Mouse (Mus musculus) intestine, embryonic 16.5 days (tissue): ENCODE measurements around the gene Rrnad1. TPM values are rescaled to one million over a fixed set of nuclear protein-coding genes. Genes with fewer than 3 reads are reported as not detected.
"Not testable (repeated sequence)": the region's sequence is repeated elsewhere in the genome, so short reads cannot be mapped to it uniquely, and the experiment has no call there.

Experiments
- ATAC-seq: fragments of 200-750 bp; cut with Nextera tagmentation; 2 replicates; pipeline ENCODE4 v1.8.0; 2017; ENCODE audit warnings: moderate TSS enrichment, moderate library complexity
- H3K27ac ChIP-seq: fragments of 300-500 bp; sonication (generic); 2 replicates; pipeline ENCODE4 v1.5.1; 2014; ENCODE audit warnings: mild to moderate bottlenecking, low read length
- H3K27me3 ChIP-seq: fragments of 300-500 bp; sonication (generic); replicated peaks from 2 replicates; pipeline ENCODE4 v1.6.1; 2014; ENCODE audit warnings: low read length, control low read depth, mixed read lengths; ENCODE audit not compliant: control insufficient read depth, insufficient read depth
- H3K36me3 ChIP-seq: fragments of 300-500 bp; sonication (generic); 2 replicates; pipeline ENCODE4 v1.6.1; 2014; ENCODE audit warnings: low read length, control low read depth; ENCODE audit not compliant: control insufficient read depth, insufficient read depth
- H3K4me1 ChIP-seq: fragments of 300-500 bp; sonication (generic); 2 replicates; pipeline ENCODE4 v1.6.1; 2014; ENCODE audit warnings: low read length, control low read depth, mixed read lengths; ENCODE audit not compliant: control insufficient read depth, insufficient read depth
- H3K4me2 ChIP-seq: fragments of 300-500 bp; sonication (generic); 2 replicates; pipeline ENCODE4 v1.6.1; 2014; ENCODE audit warnings: low read depth, low read length, control low read depth
- H3K4me3 ChIP-seq: fragments of 300-500 bp; sonication (generic); 2 replicates; pipeline ENCODE4 v1.5.1; 2014; ENCODE audit warnings: mild to moderate bottlenecking, low read length
- H3K9ac ChIP-seq: fragments of 300-500 bp; sonication (generic); 2 replicates; pipeline ENCODE4 v1.6.1; 2014; ENCODE audit warnings: low read depth, low read length
- H3K9me3 ChIP-seq: fragments of 300-500 bp; sonication (generic); 2 replicates; pipeline ENCODE4 v1.6.1; 2016; ENCODE audit warnings: low read length, control low read depth; ENCODE audit not compliant: control insufficient read depth
- WGBS: fragments of 180-500 bp; shearing (Covaris S2); extraction: QIAGEN DNeasy Blood & Tissue Kit; methylation state at CpG from one replicate; pipeline ENCODE4 v1.1.7; 2014; 5-methylcytosine and 5-hydroxymethylcytosine counted together
- polyA plus RNA-seq: library from polyadenylated mRNA; unstranded; fragments of >200 nt; fragmentation: Nextera tagmentation; extraction: Ambion mirVana; gene quantifications from 2 replicates; pipeline ENCODE4 v1.2.1, GENCODE M21; 2015

Rrnad1 gene
- polyA plus RNA-seq, 1 experiment from 2014 or later: 14.2 TPM

DNA sequence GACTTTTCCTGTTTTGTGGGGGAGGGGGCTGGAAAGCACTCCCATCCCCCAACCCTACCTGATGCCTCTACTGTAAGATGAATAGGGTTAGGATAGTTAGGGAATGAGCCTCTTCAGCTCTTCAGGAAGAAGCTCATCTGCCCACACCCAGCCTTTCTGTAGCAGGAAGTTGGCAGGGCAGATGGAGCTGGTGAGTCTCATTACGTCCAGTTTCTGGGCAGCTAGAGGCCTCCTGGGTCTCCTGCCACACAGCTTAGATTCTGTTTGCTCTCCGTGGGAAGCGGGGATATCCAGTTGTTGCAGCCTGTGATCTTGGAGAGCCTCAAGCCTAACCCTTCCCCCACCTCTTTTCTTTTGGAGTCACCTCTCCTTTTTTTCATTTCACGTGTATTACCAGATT lies 20.6 kb downstream of the Rrnad1 start:
- 8% methylated on average over 4 of the region's 4 CpGs for WGBS
- ATAC-seq: no peak
- peak overlapping the region; percentile 59 for H3K4me2 ChIP-seq
- peak overlapping the region; percentile 60 for H3K9ac ChIP-seq
- peaks cover 13% of the 10 kb centered on the region for H3K36me3 ChIP-seq
- peak overlapping the region; percentile 95 for H3K27ac ChIP-seq
- no peaks in the 10 kb centered on the region for H3K9me3 ChIP-seq
- peaks cover 31% of the 10 kb centered on the region for H3K4me1 ChIP-seq
- peak overlapping the region; percentile 44 for H3K4me3 ChIP-seq
- no peaks in the 10 kb centered on the region for H3K27me3 ChIP-seq

- Histone ChIP-seq H3K36me3 (peaks cover 12% of the 10 kb centered on the region), H3K4me3 (no peak overlapping the region), H3K9ac (peak overlapping the region; percentile 60; the same call in 1 of the 2 replicates), H3K9me3 (no peaks in the 10 kb centered on the region), H3K27me3 (no peaks in the 10 kb centered on the region), H3K4me2 (peak overlapping the region; percentile 59), H3K4me1 (peaks cover 31% of the 10 kb centered on the region), H3K27ac (peak overlapping the region; percentile 95)
- 88% methylated on average over 2 of the region's 2 CpGs for WGBS
- ATAC-seq: no peak
Observed at GRCm38 (mm10) chr3:87909381-87909780, 21.1 kb downstream of the Rrnad1 start.

- Histone ChIP-seq H3K9ac (peak overlapping the region; percentile 99), H3K27ac (peak overlapping the region; percentile 95), H3K4me3 (peak overlapping the region; percentile 98), H3K36me3 (no peaks in the 10 kb centered on the region), H3K27me3 (no peaks in the 10 kb centered on the region), H3K9me3 (no peaks in the 10 kb centered on the region), H3K4me2 (peak overlapping the region; percentile 72), H3K4me1 (peaks cover 31% of the 10 kb centered on the region)
- 3% methylated on average over 1 of the region's 1 CpGs for WGBS
- no peak for ATAC-seq
Observed at GRCm38 (mm10) chr3:87907906-87908305, 22.6 kb downstream of the Rrnad1 start.

- WGBS: under 1% methylated on average over 26 of the region's 27 CpGs
- H3K27ac ChIP-seq: peak overlapping the region; percentile 95
- ATAC-seq: peak; percentile 50
- peak overlapping the region; percentile 99 for H3K9ac ChIP-seq
- no peaks in the 10 kb centered on the region for H3K27me3 ChIP-seq
- peaks cover 31% of the 10 kb centered on the region for H3K4me1 ChIP-seq
- H3K36me3 ChIP-seq: no peaks in the 10 kb centered on the region
- no peaks in the 10 kb centered on the region for H3K9me3 ChIP-seq
- peak overlapping the region; percentile 72 for H3K4me2 ChIP-seq
- peak overlapping the region; percentile 98 for H3K4me3 ChIP-seq
Observed at GRCm38 (mm10) chr3:87906981-87907857, 23.3 kb downstream of the Rrnad1 start.

GRCm38 (mm10) chr3:87906601-87906980 lies 23.9 kb downstream of the Rrnad1 start:
- Histone ChIP-seq H3K9ac (peak overlapping the region; percentile 99), H3K36me3 (no peaks in the 10 kb centered on the region), H3K27me3 (no peaks in the 10 kb centered on the region), H3K27ac (peak overlapping the region; percentile 95), H3K9me3 (no peaks in the 10 kb centered on the region), H3K4me1 (peaks cover 31% of the 10 kb centered on the region), H3K4me3 (peak overlapping the region; percentile 98), H3K4me2 (peak overlapping the region; percentile 72)
- WGBS: 1% methylated on average over 38 of the region's 47 CpGs
- peak; percentile 9 for ATAC-seq

DNA sequence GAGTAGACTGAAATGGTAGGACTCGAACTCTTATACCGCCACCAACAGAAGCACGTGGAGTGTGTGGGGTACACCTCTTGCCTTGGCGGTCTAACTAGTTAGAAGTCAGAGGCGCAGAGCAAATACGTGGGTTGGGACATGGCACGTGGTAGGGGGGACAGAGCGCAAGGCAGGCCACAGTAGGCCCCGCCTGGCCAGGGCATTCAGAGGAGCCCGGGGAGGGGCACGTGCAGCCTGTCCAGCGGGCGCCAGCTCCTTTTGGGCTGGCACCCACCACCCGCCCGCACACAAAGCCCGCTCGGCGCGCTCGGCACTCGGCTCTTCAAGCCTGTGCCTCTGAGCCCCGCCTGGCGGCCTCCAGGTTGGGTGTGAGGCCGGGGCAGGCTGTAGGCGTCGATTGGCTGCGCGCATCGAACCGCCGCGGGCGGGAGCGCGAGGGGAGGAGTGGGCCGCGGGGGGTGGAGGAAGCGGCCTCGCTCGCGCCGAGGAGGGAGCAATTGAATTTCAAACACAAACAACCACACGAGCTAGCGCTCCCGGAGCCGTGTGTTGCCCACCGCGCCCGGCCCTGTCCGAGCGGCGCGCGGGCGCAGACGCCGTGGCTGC lies 24.5 kb downstream of the Rrnad1 start, which contains the start of gene Hdgf:
Gene Hdgf, plus strand, starts transcription at position 442 of the 606 bp plus-strand sequence.
- H3K27ac ChIP-seq: peak within 1 kb of the TSS; percentile 95
- no peaks in the 10 kb centered on the region for H3K36me3 ChIP-seq
- peak within 1 kb of the TSS; percentile 98 for H3K4me3 ChIP-seq
- H3K4me1 ChIP-seq: peaks cover 27% of the 10 kb centered on the region
- ATAC-seq: peak; percentile 87
- H3K4me2 ChIP-seq: peak within 1 kb of the TSS; percentile 72
- H3K9ac ChIP-seq: peak within 1 kb of the TSS; percentile 99
- WGBS: 1% methylated on average over 51 of the region's 57 CpGs
- H3K27me3 ChIP-seq: no peaks in the 10 kb centered on the region
- H3K9me3 ChIP-seq: no peaks in the 10 kb centered on the region

GRCm38 (mm10) chr3:87903821-87904220 lies 26.7 kb downstream of the Rrnad1 start:
- WGBS: 50% methylated on average over 5 of the region's 5 CpGs
- H3K9me3 ChIP-seq: no peaks in the 10 kb centered on the region

GRCm38 (mm10) chr3:87901959-87902358 lies 28.6 kb downstream of the Rrnad1 start:
- not testable (repeated sequence) for H3K4me2 ChIP-seq, H3K9me3 ChIP-seq, H3K27ac ChIP-seq, H3K4me1 ChIP-seq, H3K27me3 ChIP-seq, H3K9ac ChIP-seq, H3K4me3 ChIP-seq, ATAC-seq, H3K36me3 ChIP-seq
- 79% methylated on average over 6 of the region's 6 CpGs for WGBS

More at GRCm38 (mm10) chr3:87903821-87904220, 26.7 kb downstream of the Rrnad1 start:
- no peak overlapping the region for H3K27ac ChIP-seq
- no peak overlapping the region for H3K4me2 ChIP-seq
- no peaks in the 10 kb centered on the region for H3K36me3 ChIP-seq
- no peak overlapping the region for H3K9ac ChIP-seq
- ATAC-seq: no peak
- H3K4me3 ChIP-seq: no peak overlapping the region
- H3K27me3 ChIP-seq: no peaks in the 10 kb centered on the region
- peaks cover 11% of the 10 kb centered on the region for H3K4me1 ChIP-seq

GRCm38 (mm10) chr3:87901036-87901624 lies 29.4 kb downstream of the Rrnad1 start:
- H3K4me3 ChIP-seq: no peak overlapping the region
- H3K4me2 ChIP-seq: no peak overlapping the region
- H3K9ac ChIP-seq: no peak overlapping the region
- no peaks in the 10 kb centered on the region for H3K36me3 ChIP-seq
- H3K27me3 ChIP-seq: no peaks in the 10 kb centered on the region
- no peak overlapping the region for H3K27ac ChIP-seq
- no peaks in the 10 kb centered on the region for H3K4me1 ChIP-seq
- WGBS: 24% methylated on average over 1 of the region's 1 CpGs
- no peak for ATAC-seq
- no peaks in the 10 kb centered on the region for H3K9me3 ChIP-seq
